Mouse (Mus musculus): ENCODE results near the gene Furin. TPM values are rescaled to one million over a fixed set of nuclear protein-coding genes. Genes with fewer than 3 reads are reported as not detected.

Gene Furin
- polyA plus RNA-seq, 1 experiment from 2014 or later: 27.3 TPM

GRCm38 (mm10) chr7:80406186-80406585 lies 950 bp upstream of the Furin start:
- Histone ChIP-seq H3K27me3 (replicated peaks; ENCODE audit: insufficient read depth, low read length) (no peaks in the 10 kb centered on the region), H3K4me2 (replicated peaks; ENCODE audit: low read depth, low read length) (no peak overlapping the region), H3K27ac (ENCODE audit: low read length) (no peak overlapping the region), H3K36me3 (ENCODE audit: insufficient read depth, low read length) (no peaks in the 10 kb centered on the region), H3K4me1 (ENCODE audit: insufficient read depth, low read depth, low read length) (peaks cover 8% of the 10 kb centered on the region; the same call in 1 of the 2 replicates), H3K9ac (replicated peaks; ENCODE audit: low read depth) (no peak overlapping the region), H3K4me3 (ENCODE audit: low read depth, low read length) (no peak overlapping the region), H3K9me3 (ENCODE audit: low read length) (no peaks in the 10 kb centered on the region)
- 71% methylated on average over 3 of the region's 3 CpGs for WGBS
- TF ChIP-seq EP300 (IDR thresholded peaks at IDR 0.05): no peak
- TF ChIP-seq CTCF (IDR thresholded peaks at IDR 0.05): no peak
- DNase-seq (ENCODE audit: low spot score) (no peak), ATAC-seq (no peak)

GRCm38 (mm10) chr7:80404101-80404894 lies 938 bp downstream of the Furin start:
- Histone ChIP-seq H3K4me3 (ENCODE audit: low read depth, low read length) (no peak overlapping the region), H3K9ac (replicated peaks; ENCODE audit: low read depth) (no peak overlapping the region; the same call in 1 of the 2 replicates), H3K4me1 (ENCODE audit: insufficient read depth, low read depth, low read length) (peaks cover 22% of the 10 kb centered on the region; the same call in 1 of the 2 replicates), H3K9me3 (ENCODE audit: low read length) (no peaks in the 10 kb centered on the region), H3K36me3 (ENCODE audit: insufficient read depth, low read length) (no peaks in the 10 kb centered on the region), H3K4me2 (replicated peaks; ENCODE audit: low read depth, low read length) (0 out of 2 replicates have a peak overlapping the region, but pooled peaks have one; percentile 93), H3K27ac (ENCODE audit: low read length) (peak overlapping the region; percentile 98), H3K27me3 (replicated peaks; ENCODE audit: insufficient read depth, low read length) (no peaks in the 10 kb centered on the region)
- 63% methylated on average over 7 of the region's 7 CpGs for WGBS
- TF ChIP-seq EP300 (IDR thresholded peaks at IDR 0.05) (peak; percentile 68; the same call in 1 of the 2 replicates), CTCF (IDR thresholded peaks at IDR 0.05) (no peak)
- peak; percentile 65 for DNase-seq (ENCODE audit: low spot score)
- peak; percentile 7; the same call in 1 of the 2 replicates for ATAC-seq

GRCm38 (mm10) chr7:80403551-80403950 lies 1.7 kb downstream of the Furin start:
- DNase-seq (ENCODE audit: low spot score) (peak; percentile 84), ATAC-seq (peak; percentile 8; the same call in 1 of the 2 replicates)
- Histone ChIP-seq H3K9ac (replicated peaks; ENCODE audit: low read depth) (no peak overlapping the region; the same call in 1 of the 2 replicates), H3K4me3 (ENCODE audit: low read depth, low read length) (no peak overlapping the region; the same call in 1 of the 2 replicates), H3K27me3 (replicated peaks; ENCODE audit: insufficient read depth, low read length) (no peaks in the 10 kb centered on the region), H3K4me2 (replicated peaks; ENCODE audit: low read depth, low read length) (peak overlapping the region; percentile 93; the same call in 1 of the 2 replicates), H3K36me3 (ENCODE audit: insufficient read depth, low read length) (no peaks in the 10 kb centered on the region), H3K9me3 (ENCODE audit: low read length) (no peaks in the 10 kb centered on the region), H3K4me1 (ENCODE audit: insufficient read depth, low read depth, low read length) (peaks cover 22% of the 10 kb centered on the region; the same call in 1 of the 2 replicates), H3K27ac (ENCODE audit: low read length) (peak overlapping the region; percentile 98)
- no peak for TF ChIP-seq CTCF (IDR thresholded peaks at IDR 0.05)
- no peak for TF ChIP-seq EP300 (IDR thresholded peaks at IDR 0.05)
- WGBS: 17% methylated on average over 9 of the region's 9 CpGs

- peak; percentile 87 for DNase-seq (ENCODE audit: low spot score)
- TF ChIP-seq CTCF (IDR thresholded peaks at IDR 0.05) (no peak), EP300 (IDR thresholded peaks at IDR 0.05) (no peak)
- H3K9ac ChIP-seq (replicated peaks; ENCODE audit: low read depth): peak overlapping the region; percentile 99
- H3K27ac ChIP-seq (ENCODE audit: low read length): peak overlapping the region; percentile 98
- WGBS: under 1% methylated on average over 32 of the region's 92 CpGs
- peak overlapping the region; percentile 93 for H3K4me2 ChIP-seq (replicated peaks; ENCODE audit: low read depth, low read length)
- H3K27me3 ChIP-seq (replicated peaks; ENCODE audit: insufficient read depth, low read length): no peaks in the 10 kb centered on the region
- no peaks in the 10 kb centered on the region for H3K9me3 ChIP-seq (ENCODE audit: low read length)
- peak; percentile 81 for ATAC-seq
- no peaks in the 10 kb centered on the region for H3K36me3 ChIP-seq (ENCODE audit: insufficient read depth, low read length)
- H3K4me1 ChIP-seq (ENCODE audit: insufficient read depth, low read depth, low read length): peaks cover 22% of the 10 kb centered on the region; the same call in 1 of the 2 replicates
- peak overlapping the region; percentile 92 for H3K4me3 ChIP-seq (ENCODE audit: low read depth, low read length)
These were observed 2.5 kb downstream of the Furin start for GRCm38 (mm10) chr7:80402651-80403321.

GRCm38 (mm10) chr7:80401860-80402641 lies 3.2 kb downstream of the Furin start:
- DNase-seq (ENCODE audit: low spot score) (peak; percentile 62), ATAC-seq (peak; percentile 48)
- H3K4me2 ChIP-seq (replicated peaks; ENCODE audit: low read depth, low read length): peak overlapping the region; percentile 93
- 1% methylated on average over 54 of the region's 102 CpGs for WGBS
- peaks cover 22% of the 10 kb centered on the region; the same call in 1 of the 2 replicates for H3K4me1 ChIP-seq (ENCODE audit: insufficient read depth, low read depth, low read length)
- H3K36me3 ChIP-seq (ENCODE audit: insufficient read depth, low read length): peaks cover 3% of the 10 kb centered on the region; the same call in 1 of the 2 replicates
- H3K9ac ChIP-seq (replicated peaks; ENCODE audit: low read depth): peak overlapping the region; percentile 99
- no peaks in the 10 kb centered on the region for H3K9me3 ChIP-seq (ENCODE audit: low read length)
- TF ChIP-seq CTCF (IDR thresholded peaks at IDR 0.05) (no peak), EP300 (IDR thresholded peaks at IDR 0.05) (no peak)
- H3K27ac ChIP-seq (ENCODE audit: low read length): peak overlapping the region; percentile 98
- H3K4me3 ChIP-seq (ENCODE audit: low read depth, low read length): peak overlapping the region; percentile 92
- no peaks in the 10 kb centered on the region for H3K27me3 ChIP-seq (replicated peaks; ENCODE audit: insufficient read depth, low read length)
